Mouse (Mus musculus): Measurements from ENCODE around the gene Gas2l1. TPM values are rescaled to one million over a fixed set of nuclear protein-coding genes. Genes with fewer than 3 reads are reported as not detected.

Gene Gas2l1
- total and polyA plus RNA-seq, 2 experiments from 2014 or later, result 17.3 to 38.1 TPM

GRCm38 (mm10) chr11:5060756-5061412 is 4.2 kb downstream of the Gas2l1 start:
- H3K27ac ChIP-seq, result no peak overlapping the region
- peak; percentile 9 for DNase-seq (ENCODE audit: low spot score)
- H3K9ac ChIP-seq (replicated peaks; ENCODE audit: low read length), result no peak overlapping the region; the same call in 1 of the 2 replicates
- peaks cover 23% of the 10 kb centered on the region for H3K27me3 ChIP-seq (ENCODE audit: insufficient read depth, low read length)
- peaks cover 29% of the 10 kb centered on the region for H3K4me1 ChIP-seq (ENCODE audit: insufficient read depth, low read length)
- peak overlapping the region; percentile 51 for H3K4me2 ChIP-seq (ENCODE audit: low read depth, low read length)
- H3K36me3 ChIP-seq (ENCODE audit: insufficient read depth, low read length), result 0 out of 2 replicates have a peak, but pooled peaks cover 4% of the 10 kb centered on the region
- no peaks in the 10 kb centered on the region for H3K9me3 ChIP-seq (ENCODE audit: low read length)
- TF ChIP-seq CTCF (IDR thresholded peaks at IDR 0.05; ENCODE audit: low read depth), result no peak
- H3K4me3 ChIP-seq (ENCODE audit: low read length), result peak overlapping the region; percentile 20
- 50% methylated on average over 28 of the region's 28 CpGs for WGBS
- no peak for ATAC-seq

DNA sequence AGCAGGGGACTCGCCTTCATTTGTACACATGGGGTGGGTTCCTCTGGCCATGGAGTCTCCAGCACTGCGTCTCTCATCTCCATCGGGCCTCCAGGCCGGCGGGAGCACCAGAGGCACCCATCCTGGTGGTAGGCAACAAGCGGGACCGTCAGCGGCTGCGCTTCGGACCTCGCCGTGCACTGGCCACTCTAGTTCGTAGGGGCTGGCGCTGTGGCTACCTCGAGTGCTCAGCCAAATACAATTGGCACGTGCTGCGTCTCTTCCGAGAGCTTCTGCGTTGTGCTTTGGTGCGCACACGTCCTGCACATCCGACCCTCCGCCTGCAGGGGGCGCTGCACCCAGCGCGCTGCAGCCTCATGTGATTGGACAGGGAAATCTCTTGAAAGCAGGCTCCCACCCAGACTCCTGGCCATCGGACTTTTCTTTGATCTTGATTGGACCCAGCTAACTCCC is 5.4 kb downstream of the Gas2l1 start:
- Histone ChIP-seq H3K36me3 (ENCODE audit: insufficient read depth, low read length) (0 out of 2 replicates have a peak, but pooled peaks cover 4% of the 10 kb centered on the region), H3K4me2 (ENCODE audit: low read depth, low read length) (no peak overlapping the region), H3K27me3 (ENCODE audit: insufficient read depth, low read length) (peaks cover 23% of the 10 kb centered on the region), H3K9me3 (ENCODE audit: low read length) (no peaks in the 10 kb centered on the region), H3K9ac (replicated peaks; ENCODE audit: low read length) (no peak overlapping the region), H3K4me1 (ENCODE audit: insufficient read depth, low read length) (peaks cover 28% of the 10 kb centered on the region), H3K27ac (no peak overlapping the region), H3K4me3 (ENCODE audit: low read length) (no peak overlapping the region)
- TF ChIP-seq CTCF (IDR thresholded peaks at IDR 0.05; ENCODE audit: low read depth), result peak; percentile 94
- peak; percentile 81 for DNase-seq (ENCODE audit: low spot score)
- peak; percentile 25 for ATAC-seq
- 11% methylated on average over 27 of the region's 27 CpGs for WGBS

DNA sequence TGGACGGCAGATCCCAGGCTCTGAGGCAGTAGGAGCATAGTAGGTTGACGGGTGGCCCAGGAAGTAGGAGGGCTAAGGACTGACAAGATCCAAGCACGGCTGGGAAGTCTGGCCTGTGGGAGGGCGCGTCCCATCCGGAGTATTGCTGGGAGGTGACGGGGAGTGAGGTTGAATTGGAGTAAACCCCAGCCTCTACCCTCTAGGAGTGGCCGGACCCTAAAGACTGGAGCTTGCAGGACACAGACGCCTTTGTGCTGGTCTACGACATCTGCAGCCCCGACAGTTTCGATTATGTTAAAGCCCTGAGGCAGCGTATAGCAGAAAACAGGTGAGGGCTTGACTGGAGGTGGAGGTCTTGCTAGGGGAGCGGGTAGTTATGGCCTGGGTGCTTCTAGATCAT is 5.9 kb downstream of the Gas2l1 start:
- Histone ChIP-seq H3K4me1 (ENCODE audit: insufficient read depth, low read length) (peaks cover 23% of the 10 kb centered on the region), H3K4me2 (ENCODE audit: low read depth, low read length) (no peak overlapping the region), H3K27ac (no peak overlapping the region), H3K9ac (replicated peaks; ENCODE audit: low read length) (no peak overlapping the region), H3K9me3 (ENCODE audit: low read length) (no peaks in the 10 kb centered on the region), H3K4me3 (ENCODE audit: low read length) (no peak overlapping the region), H3K36me3 (ENCODE audit: insufficient read depth, low read length) (0 out of 2 replicates have a peak, but pooled peaks cover 4% of the 10 kb centered on the region), H3K27me3 (ENCODE audit: insufficient read depth, low read length) (peaks cover 23% of the 10 kb centered on the region)
- TF ChIP-seq CTCF (IDR thresholded peaks at IDR 0.05; ENCODE audit: low read depth), result no peak
- 33% methylated on average over 14 of the region's 14 CpGs for WGBS
- no peak for ATAC-seq
- no peak for DNase-seq (ENCODE audit: low spot score)

GRCm38 (mm10) chr11:5058783-5059182 is 6.3 kb downstream of the Gas2l1 start:
- DNase-seq (ENCODE audit: low spot score) (no peak), ATAC-seq (no peak)
- no peak overlapping the region for H3K27ac ChIP-seq
- H3K4me2 ChIP-seq (ENCODE audit: low read depth, low read length), result no peak overlapping the region
- TF ChIP-seq CTCF (IDR thresholded peaks at IDR 0.05; ENCODE audit: low read depth), result no peak
- H3K36me3 ChIP-seq (ENCODE audit: insufficient read depth, low read length), result 0 out of 2 replicates have a peak, but pooled peaks cover 4% of the 10 kb centered on the region
- H3K4me1 ChIP-seq (ENCODE audit: insufficient read depth, low read length), result peaks cover 19% of the 10 kb centered on the region
- H3K4me3 ChIP-seq (ENCODE audit: low read length), result no peak overlapping the region
- H3K27me3 ChIP-seq (ENCODE audit: insufficient read depth, low read length), result peaks cover 23% of the 10 kb centered on the region
- no peaks in the 10 kb centered on the region for H3K9me3 ChIP-seq (ENCODE audit: low read length)
- 34% methylated on average over 9 of the region's 9 CpGs for WGBS
- no peak overlapping the region for H3K9ac ChIP-seq (replicated peaks; ENCODE audit: low read length)

DNA sequence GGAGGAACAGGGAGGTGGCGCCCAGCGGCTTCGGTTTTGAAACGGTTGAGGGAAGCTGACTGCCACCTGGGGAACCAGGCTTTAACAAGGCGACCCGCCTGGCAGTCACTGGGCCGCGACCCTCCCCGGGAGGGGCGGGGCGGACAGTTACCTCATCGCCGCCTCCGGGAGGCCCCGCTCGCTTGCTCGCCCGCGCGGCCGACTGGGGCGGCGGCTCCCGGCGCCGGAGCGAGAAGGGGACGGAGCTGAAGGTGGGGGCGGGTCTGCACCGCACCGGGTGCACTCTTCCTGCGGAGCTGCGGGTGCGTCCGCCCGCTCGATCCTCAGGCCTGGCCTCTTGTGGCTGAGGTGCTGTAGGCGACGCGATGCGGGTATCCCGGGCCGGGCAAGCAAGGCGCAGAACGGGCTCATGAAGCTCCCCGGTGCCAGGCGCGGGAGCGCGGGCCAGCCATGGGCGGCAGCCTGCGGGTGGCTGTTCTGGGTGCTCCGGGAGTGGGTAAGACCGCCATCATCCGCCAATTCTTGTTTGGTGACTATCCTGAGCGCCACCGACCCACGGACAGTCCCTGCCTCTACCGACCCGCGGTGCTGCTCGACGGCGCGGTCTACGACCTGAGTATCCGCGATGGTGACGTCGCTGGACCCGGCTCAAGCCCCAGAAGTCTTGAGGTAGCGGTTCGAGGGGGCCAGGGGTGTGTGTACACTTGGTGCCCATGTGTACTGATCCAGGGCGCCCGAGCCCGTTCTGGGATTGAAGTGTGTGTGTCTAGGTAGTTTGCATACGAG is 7.1 kb downstream of the Gas2l1 start, which contains the start of gene Rasl10a:
Rasl10a (plus strand) TSS at position 273 of the 786 bp plus-strand sequence.
- Histone ChIP-seq H3K4me1 (ENCODE audit: insufficient read depth, low read length) (peaks cover 15% of the 10 kb centered on the region), H3K27me3 (ENCODE audit: insufficient read depth, low read length) (peaks cover 18% of the 10 kb centered on the region), H3K27ac (no peak within 1 kb of the TSS), H3K9me3 (ENCODE audit: low read length) (no peaks in the 10 kb centered on the region), H3K4me3 (ENCODE audit: low read length) (peak within 1 kb of the TSS; percentile 46), H3K9ac (replicated peaks; ENCODE audit: low read length) (peak within 1 kb of the TSS; percentile 43), H3K36me3 (ENCODE audit: insufficient read depth, low read length) (0 out of 2 replicates have a peak, but pooled peaks cover 4% of the 10 kb centered on the region), H3K4me2 (ENCODE audit: low read depth, low read length) (peak within 1 kb of the TSS; percentile 88)
- TF ChIP-seq CTCF (IDR thresholded peaks at IDR 0.05; ENCODE audit: low read depth), result no peak
- ATAC-seq, result no peak
- 1% methylated on average over 63 of the region's 77 CpGs for WGBS
- peak; percentile 15 for DNase-seq (ENCODE audit: low spot score)

- H3K9ac ChIP-seq (replicated peaks; ENCODE audit: low read length), result peak overlapping the region; percentile 43
- 14% methylated on average over 7 of the region's 8 CpGs for WGBS
- 0 out of 2 replicates have a peak, but pooled peaks cover 4% of the 10 kb centered on the region for H3K36me3 ChIP-seq (ENCODE audit: insufficient read depth, low read length)
- H3K4me2 ChIP-seq (ENCODE audit: low read depth, low read length), result peak overlapping the region; percentile 88
- H3K9me3 ChIP-seq (ENCODE audit: low read length), result no peaks in the 10 kb centered on the region
- peaks cover 18% of the 10 kb centered on the region for H3K27me3 ChIP-seq (ENCODE audit: insufficient read depth, low read length)
- peaks cover 15% of the 10 kb centered on the region for H3K4me1 ChIP-seq (ENCODE audit: insufficient read depth, low read length)
- peak overlapping the region; percentile 46 for H3K4me3 ChIP-seq (ENCODE audit: low read length)
- ATAC-seq, result no peak
- DNase-seq (ENCODE audit: low spot score), result no peak
- no peak for TF ChIP-seq CTCF (IDR thresholded peaks at IDR 0.05; ENCODE audit: low read depth)
- H3K27ac ChIP-seq, result no peak overlapping the region
Observed at GRCm38 (mm10) chr11:5057541-5057855, 7.6 kb downstream of the Gas2l1 start.

Measured in hindbrain, postnatal 0 days (tissue).